Mouse (Mus musculus) myocyte (in vitro differentiated cells): Measurements from ENCODE around the gene Stk39.

Source experiments
- E2F4 ChIP-seq: IDR thresholded peaks from one replicate; pipeline ENCODE4 v1.6.1; 2011; ENCODE audit warnings: mild to moderate bottlenecking, control low read depth, moderate library complexity; ENCODE audit not compliant: insufficient read depth
- MAX ChIP-seq: IDR thresholded peaks from one replicate; pipeline ENCODE4 v1.6.1; 2011; ENCODE audit warnings: low read depth, mild to moderate bottlenecking, control low read depth
- MYOD1 ChIP-seq, 3 experiments: IDR thresholded peaks; one replicate each; pipeline ENCODE4 v1.6.1; 2011; ENCODE audit warnings: control low read depth in 2 of 3, low read depth in 2 of 3, mild to moderate bottlenecking in 2 of 3, moderate library complexity in 1 of 3; ENCODE audit not compliant: insufficient read length in 2 of 3, control insufficient read depth in 1 of 3
- POLR2A ChIP-seq: IDR thresholded peaks from one replicate; pipeline ENCODE4 v1.6.1; 2011; ENCODE audit warnings: low read depth, mild to moderate bottlenecking, control low read depth, moderate library complexity; ENCODE audit not compliant: insufficient read length
- POLR2AphosphoS2 ChIP-seq: IDR thresholded peaks from one replicate; pipeline ENCODE4 v1.6.1; 2011; ENCODE audit warnings: low read depth, control low read depth; ENCODE audit not compliant: insufficient read length
- SRF ChIP-seq: IDR thresholded peaks from one replicate; pipeline ENCODE4 v1.6.1; 2011; ENCODE audit warnings: low read depth; ENCODE audit not compliant: control insufficient read depth, insufficient read length
- TCF12 ChIP-seq: IDR thresholded peaks from one replicate; pipeline ENCODE4 v1.6.1; 2011; ENCODE audit warnings: mild to moderate bottlenecking, control low read depth; ENCODE audit not compliant: poor library complexity, insufficient read depth, severe bottlenecking

GRCm38 (mm10) chr2:68310121-68310520 is 161.9 kb downstream of the Stk39 start:
- TF ChIP-seq SRF: no peak
- no peak for TF ChIP-seq POLR2A
- TF ChIP-seq TCF12: no peak
- no peak for TF ChIP-seq MYOD1 (IDR thresholded peaks at IDR 0.05; ENCODE audit: control insufficient read depth in 1 of 3, insufficient read length in 2 of 3, low read depth in 2 of 3)
- TF ChIP-seq POLR2AphosphoS2: no peak
- no peak for TF ChIP-seq MAX
- TF ChIP-seq E2F4: no peak
